Mouse (Mus musculus) CD8-positive naive resting alpha-beta T cell, adult 57 days (primary cell): ENCODE data around the gene Clcc1. TPM values are rescaled to one million over a fixed set of nuclear protein-coding genes. Genes with fewer than 3 reads are reported as not detected.

Experiments used
- total RNA-seq: library from RNA; stranded (reverse); gene quantifications from one replicate; pipeline ENCODE4 v1.2.4, GENCODE M21; 2023

Clcc1 gene
- 41.3 TPM for total RNA-seq

DNA sequence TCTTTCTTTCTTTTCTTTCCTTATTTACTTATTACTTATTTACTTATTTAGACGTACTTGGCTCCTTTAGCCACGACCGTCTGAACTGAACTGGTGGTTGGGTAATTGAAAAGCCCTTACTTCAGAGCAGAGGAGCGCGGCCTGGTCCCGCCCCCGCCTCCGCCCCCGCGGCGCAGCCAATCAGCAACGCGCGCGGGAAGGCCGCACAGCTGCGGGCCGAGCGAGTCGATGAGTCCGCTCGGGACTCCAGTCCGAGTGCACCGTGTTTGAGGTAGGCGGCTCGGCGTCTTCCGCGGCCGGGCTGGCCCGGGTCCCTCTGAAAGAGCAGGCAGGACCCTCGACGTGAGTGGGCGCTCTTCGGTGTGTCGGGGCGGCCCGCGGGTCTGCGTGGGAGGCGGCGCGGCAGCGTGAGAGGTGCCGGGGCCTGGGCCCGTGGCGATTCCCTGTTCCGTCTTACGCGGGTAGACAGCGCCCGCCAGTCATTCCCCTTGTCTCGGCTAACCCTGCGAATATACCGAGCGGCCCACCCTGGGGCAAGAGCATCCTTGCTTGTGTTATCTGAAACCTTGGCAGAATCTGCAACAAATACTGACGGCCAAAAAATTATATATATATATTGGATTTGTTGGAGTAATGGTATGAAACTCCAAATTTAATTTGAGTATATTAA is at the start of gene Clcc1:
Gene Clcc1 (plus strand): TSS at position 204 of the 670 bp plus-strand sequence.

DNA sequence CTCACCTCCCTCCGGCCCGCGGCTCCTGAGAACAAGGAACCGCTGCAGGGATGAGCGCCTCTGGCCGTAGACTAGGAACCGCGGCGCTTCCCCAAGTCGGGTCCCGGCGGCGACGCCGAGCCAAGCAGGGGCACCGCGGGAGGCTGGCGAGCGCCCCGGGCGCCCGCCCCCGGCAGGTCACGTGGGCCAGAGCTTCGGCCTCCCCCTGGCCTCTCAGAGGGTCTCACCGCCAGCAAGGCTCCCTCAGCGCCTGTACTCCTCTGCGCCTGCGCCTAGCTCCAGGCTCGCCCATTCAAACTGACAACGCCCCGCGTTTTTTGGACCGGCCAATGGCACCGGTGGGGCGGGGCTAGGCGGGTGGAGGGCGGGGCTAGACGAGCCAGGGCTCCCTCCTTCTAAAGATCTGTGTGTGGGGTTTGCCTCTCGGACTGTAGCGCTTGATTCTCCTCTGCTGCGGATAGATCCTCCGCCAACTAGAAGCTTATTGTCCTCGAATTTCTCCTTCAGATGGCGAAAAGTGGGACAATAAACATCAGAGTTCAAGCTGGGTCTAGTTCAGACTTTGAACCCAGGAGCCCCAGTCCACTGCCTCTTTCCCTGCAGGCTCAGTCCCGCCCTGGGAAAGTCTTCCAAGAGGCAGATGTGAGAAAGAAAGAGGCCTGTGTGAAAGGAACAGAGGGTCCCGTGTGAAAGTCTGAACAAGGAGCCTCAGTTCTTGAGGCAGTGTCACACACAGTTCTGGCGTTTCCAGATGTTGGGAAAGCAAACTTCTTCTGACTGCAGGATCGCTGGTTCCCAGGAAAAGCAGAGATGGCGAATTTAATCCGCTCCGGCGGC is 68.5 kb downstream of the Clcc1 start, which contains the start of gene Gpsm2:
Gene Gpsm2 (minus strand): TSS at position 274 of the 837 bp plus-strand sequence.

Other genes starting within 250 kb of the Clcc1 start
- 7.8 TPM for gene Celsr2, start 238.4 kb upstream of the Clcc1 start, total RNA-seq
- 143 TPM for gene Sars, start 208.7 kb upstream of the Clcc1 start, total RNA-seq
- gene 1700013F07Rik, start 119.8 kb upstream of the Clcc1 start, total RNA-seq = not detected
- 0.09 TPM for gene 5330417C22Rik, start 117.4 kb upstream of the Clcc1 start, total RNA-seq
- gene Tmem167b, start 91.4 kb upstream of the Clcc1 start, total RNA-seq = 37.3 TPM
- gene Taf13, start 82.2 kb upstream of the Clcc1 start, total RNA-seq = 28.9 TPM
- gene Wdr47, start 62.6 kb upstream of the Clcc1 start, total RNA-seq = 15.6 TPM
- 7.6 TPM for gene Gpsm2, start 68.4 kb downstream of the Clcc1 start, total RNA-seq
- not detected for gene Aknad1, start 85.7 kb downstream of the Clcc1 start, total RNA-seq
- gene Stxbp3, start 186.6 kb downstream of the Clcc1 start, total RNA-seq = 71.6 TPM
- 0.34 TPM for gene Fndc7, start 236.1 kb downstream of the Clcc1 start, total RNA-seq